Mouse (Mus musculus) MEL (cell line): Measurements from ENCODE around the gene Rcor2. TPM values are rescaled to one million over a fixed set of nuclear protein-coding genes. Genes with fewer than 3 reads are reported as not detected.
A peak's percentile ranks its signal among the peaks of the same experiment; 100 is the strongest.

Experiments
- DNase-seq: peaks from one replicate; pipeline ENCODE4 v3.0.0; 2011; ENCODE audit warnings: low read depth, low spot score
- H3K27ac ChIP-seq: 2 replicates; pipeline ENCODE4 v1.5.1; 2012; ENCODE audit warnings: low read depth, mild to moderate bottlenecking, control low read depth, low read length, moderate library complexity; ENCODE audit not compliant: control insufficient read depth
- H3K27me3 ChIP-seq, 2 experiments: fragments of 150-350 bp in 1 of 2; sonication (generic) in 1 of 2; 2 replicates each; pipeline ENCODE4 v1.6.1; 2012; ENCODE audit warnings: low read length in 2 of 2, mild to moderate bottlenecking in 2 of 2, improper control_type of control experiment in 1 of 2, moderate library complexity in 1 of 2; ENCODE audit not compliant: insufficient read depth in 2 of 2, control insufficient read depth in 1 of 2
- H3K36me3 ChIP-seq, 2 experiments: 2 replicates each; pipeline ENCODE4 v1.6.1; 2012 to 2014; ENCODE audit warnings: low read length in 2 of 2, improper control_type of control experiment in 1 of 2, inconsistent platforms in 1 of 2, mild to moderate bottlenecking in 1 of 2; ENCODE audit not compliant: insufficient read depth in 2 of 2, control insufficient read depth in 1 of 2
- H3K4me1 ChIP-seq, 2 experiments: fragments of 150-350 bp in 1 of 2; sonication (generic) in 1 of 2; 2 replicates each; pipeline ENCODE4 v1.6.1; 2012; ENCODE audit warnings: low read length in 2 of 2, improper control_type of control experiment in 1 of 2, mild to moderate bottlenecking in 1 of 2; ENCODE audit not compliant: insufficient read depth in 2 of 2, control insufficient read depth in 1 of 2
- H3K4me3 ChIP-seq, 2 experiments: fragments of 150-350 bp in 1 of 2; sonication (generic) in 1 of 2; 2 replicates each; pipeline ENCODE4 v1.5.1; 2012; ENCODE audit warnings: low read depth in 2 of 2, low read length in 2 of 2, mild to moderate bottlenecking in 2 of 2, moderate library complexity in 2 of 2, control low read depth in 1 of 2, improper control_type of control experiment in 1 of 2; ENCODE audit not compliant: control insufficient read depth in 1 of 2, insufficient read depth in 1 of 2
- H3K79me2 ChIP-seq: 2 replicates; pipeline ENCODE4 v1.6.1; 2012; ENCODE audit warnings: mild to moderate bottlenecking, low read length, moderate library complexity; ENCODE audit not compliant: control insufficient read depth, poor library complexity, insufficient read depth
- H3K9ac ChIP-seq: 2 replicates; pipeline ENCODE4 v1.6.1; 2012; ENCODE audit warnings: low read depth, mild to moderate bottlenecking, control low read depth, low read length, moderate library complexity; ENCODE audit not compliant: control insufficient read depth, poor library complexity, severe bottlenecking
- H3K9me3 ChIP-seq: fragments of 150-350 bp; sonication (generic); replicated peaks from 2 replicates; pipeline ENCODE4 v1.6.1; 2012; ENCODE audit warnings: mild to moderate bottlenecking, low read length, improper control_type of control experiment, moderate library complexity; ENCODE audit not compliant: insufficient read depth
- EP300 ChIP-seq, 2 experiments: IDR thresholded peaks; 2 replicates each; pipeline ENCODE4 v1.6.1; 2011; ENCODE audit warnings: improper control_type of control experiment in 2 of 2, low read length in 2 of 2, low read depth in 1 of 2, mild to moderate bottlenecking in 1 of 2
- GATA1 ChIP-seq: IDR thresholded peaks from 2 replicates; pipeline ENCODE4 v1.6.1; 2011; ENCODE audit warnings: low read depth, low read length, improper control_type of control experiment
- KAT2A ChIP-seq: conservative IDR thresholded peaks from 2 replicates; pipeline ENCODE4 v1.6.1; 2012; ENCODE audit warnings: low read depth, low read length, improper control_type of control experiment, inconsistent platforms
- MAZ ChIP-seq: IDR thresholded peaks from 2 replicates; pipeline ENCODE4 v1.6.1; 2012; ENCODE audit warnings: low read depth, mild to moderate bottlenecking, inconsistent platforms, low read length, improper control_type of control experiment
- MEF2A ChIP-seq: IDR thresholded peaks from 2 replicates; pipeline ENCODE4 v1.6.1; 2014; ENCODE audit warnings: low read depth, mild to moderate bottlenecking, inconsistent platforms, low read length, improper control_type of control experiment; ENCODE audit not compliant: poor library complexity, insufficient replicate concordance, severe bottlenecking; ENCODE audit errors: extremely low read depth
- MXI1 ChIP-seq: IDR thresholded peaks from 2 replicates; pipeline ENCODE4 v1.6.1; 2011; ENCODE audit warnings: mild to moderate bottlenecking, low read depth, low read length, improper control_type of control experiment
- MYB ChIP-seq: IDR thresholded peaks from 2 replicates; pipeline ENCODE4 v1.6.1; 2011; ENCODE audit warnings: mild to moderate bottlenecking, low read depth, low read length, improper control_type of control experiment
- NELFE ChIP-seq: IDR thresholded peaks from 2 replicates; pipeline ENCODE4 v1.6.1; 2011; ENCODE audit warnings: low read depth, low read length, improper control_type of control experiment
- NRF1 ChIP-seq: IDR thresholded peaks from 2 replicates; pipeline ENCODE4 v1.6.1; 2014; ENCODE audit warnings: low read depth, mild to moderate bottlenecking, inconsistent platforms, low read length, improper control_type of control experiment, moderate library complexity; ENCODE audit not compliant: poor library complexity, insufficient read depth, severe bottlenecking
- POLR2A ChIP-seq, 2 experiments: IDR thresholded peaks; 2 replicates each; pipeline ENCODE4 v1.6.1; 2011 to 2012; ENCODE audit warnings: low read length in 2 of 2, mild to moderate bottlenecking in 2 of 2, control low read depth in 1 of 2, improper control_type of control experiment in 1 of 2, low read depth in 1 of 2, moderate library complexity in 1 of 2; ENCODE audit not compliant: control insufficient read depth in 1 of 2, insufficient read depth in 1 of 2, poor library complexity in 1 of 2
- POLR2AphosphoS5 ChIP-seq: IDR thresholded peaks from 2 replicates; pipeline ENCODE4 v1.6.1; 2012; ENCODE audit warnings: low read depth, borderline replicate concordance, mild to moderate bottlenecking, inconsistent platforms, low read length, moderate library complexity, mixed read lengths
- SMC3 ChIP-seq: IDR thresholded peaks from 2 replicates; pipeline ENCODE4 v1.6.1; 2011; ENCODE audit warnings: low read depth, low read length, improper control_type of control experiment
- TCF12 ChIP-seq: IDR thresholded peaks from 2 replicates; pipeline ENCODE4 v1.6.1; 2014; ENCODE audit warnings: low read depth, mild to moderate bottlenecking, inconsistent platforms, low read length, improper control_type of control experiment, moderate library complexity
- UBTF ChIP-seq: IDR thresholded peaks from 2 replicates; pipeline ENCODE4 v1.6.1; 2012; ENCODE audit warnings: low read depth, mild to moderate bottlenecking, inconsistent platforms, low read length, improper control_type of control experiment, moderate library complexity, borderline replicate concordance; ENCODE audit not compliant: insufficient read depth
- USF1 ChIP-seq: IDR thresholded peaks from 2 replicates; pipeline ENCODE4 v1.6.1; 2014; ENCODE audit warnings: low read depth, mild to moderate bottlenecking, inconsistent platforms, low read length, improper control_type of control experiment, moderate library complexity
- polyA plus RNA-seq, 2 experiments: library from polyadenylated mRNA; stranded (reverse) in 1 of 2; unstranded in 1 of 2; fragments of >175 nt in 1 of 2; fragments of >200 nt in 1 of 2; gene quantifications; 2 replicates each; pipeline versions ENCODE4 v1.2.1 to v1.2.4; 2012; ENCODE audit warnings: low replicate concordance in 2 of 2, low read depth in 1 of 2; ENCODE audit not compliant: insufficient read length in 2 of 2, insufficient read depth in 1 of 2, missing spikeins in 1 of 2
- total RNA-seq: library from RNA; depleted of rRNA; stranded (reverse); fragments of 300-350 nt; gene quantifications from 2 replicates; pipeline ENCODE4 v1.2.3, GENCODE M21; 2012

Gene Rcor2
- total and polyA plus RNA-seq, 3 experiments: 31.4 to 60.2 TPM; not detected in 1

GRCm38 (mm10) chr19:7288288-7288687 lies 21.2 kb downstream of the Rcor2 start:
- H3K9ac ChIP-seq: no peak overlapping the region
- no peak overlapping the region for H3K4me3 ChIP-seq
- H3K9me3 ChIP-seq: no peaks in the 10 kb centered on the region
- H3K4me1 ChIP-seq: peaks cover 12% of the 10 kb centered on the region in 2 experiments
- H3K27ac ChIP-seq: no peak overlapping the region
- H3K27me3 ChIP-seq: no peaks in the 10 kb centered on the region
- H3K36me3 ChIP-seq: peaks cover 17 to 20% of the 10 kb centered on the region in 2 experiments
- TF ChIP-seq MAZ: no peak
- no peak for TF ChIP-seq USF1
- no peak for TF ChIP-seq MXI1
- TF ChIP-seq TCF12: no peak
- no peak for TF ChIP-seq SMC3
- TF ChIP-seq UBTF: no peak
- no peak for TF ChIP-seq KAT2A
- TF ChIP-seq MYB: no peak
- TF ChIP-seq MEF2A: no peak
- TF ChIP-seq POLR2A (IDR thresholded peaks at IDR 0.05; ENCODE audit: control insufficient read depth in 1 of 2, insufficient read depth in 1 of 2, low read depth in 1 of 2, low read length in 2 of 2, poor library complexity in 1 of 2): no peak
- TF ChIP-seq, all 39 proteins: peak for 0
- DNase-seq: no peak
- peaks cover 10% of the 10 kb centered on the region for H3K79me2 ChIP-seq

GRCm38 (mm10) chr19:7289767-7290166 lies 22.6 kb downstream of the Rcor2 start:
- Histone ChIP-seq H3K9me3 (no peaks in the 10 kb centered on the region), H3K27me3 (no peaks in the 10 kb centered on the region), H3K27ac (no peak overlapping the region), H3K36me3 (peaks cover 9 to 34% of the 10 kb centered on the region in 2 experiments), H3K79me2 (peaks cover 23% of the 10 kb centered on the region), H3K9ac (no peak overlapping the region)
- peak; percentile 34 for DNase-seq
- no peak for TF ChIP-seq NRF1
- no peak for TF ChIP-seq POLR2AphosphoS5
- no peak for TF ChIP-seq EP300 (IDR thresholded peaks at IDR 0.05; ENCODE audit: low read depth in 1 of 2, low read length in 2 of 2)
- no peak for TF ChIP-seq NELFE
- TF ChIP-seq GATA1: peak; percentile 17; the same call in 1 of the 2 replicates
- TF ChIP-seq, all 39 proteins: peak for 1
- no peak overlapping the region for H3K4me3 ChIP-seq
- H3K4me1 ChIP-seq: peaks cover 12 to 24% of the 10 kb centered on the region in 2 experiments
